Mouse (Mus musculus): ENCODE results near the gene Dnajb14.

- TF ChIP-seq CTCF (IDR thresholded peaks at IDR 0.05; ENCODE audit: borderline replicate concordance, control insufficient read depth, extremely low read depth, insufficient read depth, low read length, poor library complexity), result no peak
- no peak for TF ChIP-seq POLR2A (IDR thresholded peaks at IDR 0.05; ENCODE audit: control insufficient read depth, extremely low read depth, insufficient read depth, low read length, poor library complexity)
Observed at GRCm38 (mm10) chr3:137897685-137898084, 30.2 kb downstream of the Dnajb14 start.

Data from thymus, adult 2 months (tissue).